ENCODE assay signal across 12 mouse cellular contexts in the genomic region with DNA sequence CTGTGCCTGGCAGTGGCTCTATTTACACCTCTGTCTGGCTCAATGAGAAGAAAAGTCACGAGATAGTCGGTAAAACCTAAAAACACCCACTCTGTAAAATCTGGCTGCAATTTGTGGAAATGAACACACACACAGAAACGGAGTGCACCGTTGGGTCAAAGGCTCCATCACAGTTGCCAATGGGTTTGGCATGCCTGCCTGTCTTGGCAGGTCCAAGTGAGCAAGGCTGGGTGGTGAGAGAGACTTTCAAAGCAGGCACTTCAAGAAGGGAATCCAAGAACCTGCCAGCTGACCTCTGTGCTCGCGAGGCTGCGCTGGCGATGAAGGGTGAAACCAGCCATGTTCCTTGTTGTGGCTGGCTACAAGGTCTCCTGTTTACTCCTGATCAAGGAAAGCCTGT.
DNase-seq lines count a peak whose midpoint lies in the region; ATAC-seq and TF ChIP-seq lines count a peak whose summit lies in the region.
"Had no signal": no experiment of that assay in that cellular context is flagged by ENCODE, and none has a peak within 500 bp of the region (broad histone marks: within the 10 kb centered on the region; RNA-seq: fewer than 3 reads in every experiment).

No protein-coding gene starts in this region.

- H3K4me3 ChIP-seq in hindbrain, postnatal 0 days (ENCODE audit: low read length) = no peak overlapping the region
- no peak overlapping the region for H3K4me3 ChIP-seq in hindbrain, embryonic 12.5 days
- H3K4me3 ChIP-seq in embryonic facial prominence, embryonic 15.5 days (replicated peaks) = no peak overlapping the region
- H3K4me3 ChIP-seq in intestine, postnatal 0 days (ENCODE audit: low read depth, low read length) = no peak overlapping the region
- H3K4me3 ChIP-seq: liver, embryonic 12.5 days had no signal

- intact Hi-C loops in heart, postnatal 25 days (cut with DNase I) = no loop called here

- peak; percentile 18 for DNase-seq in hindbrain, postnatal 0 days (ENCODE audit: low spot score)
- peak; percentile 68 for DNase-seq in NIH3T3 (ENCODE audit: low read depth)
- peak; percentile 57 for DNase-seq in heart, postnatal 25 days (ENCODE audit: low spot score)
- DNase-seq in retina, embryonic 14.5 days (ENCODE audit: low spot score) = no peak
- DNase-seq in embryo, embryonic 10 days (ENCODE audit: low spot score) = no peak
- DNase-seq: right cerebral cortex, postnatal 25 days; thymus, postnatal 25 days had no signal

- no peaks in the 10 kb centered on the region for H3K27me3 ChIP-seq in hindbrain, postnatal 0 days (ENCODE audit: insufficient read depth, low read length)
- H3K27me3 ChIP-seq in hindbrain, embryonic 12.5 days = no peaks in the 10 kb centered on the region
- H3K27me3 ChIP-seq in embryonic facial prominence, embryonic 15.5 days = no peaks in the 10 kb centered on the region
- no peaks in the 10 kb centered on the region for H3K27me3 ChIP-seq in intestine, postnatal 0 days (replicated peaks; ENCODE audit: control insufficient read depth, insufficient read depth, low read length)
- H3K27me3 ChIP-seq: liver, embryonic 12.5 days had no signal

- no peaks in the 10 kb centered on the region for H3K9me3 ChIP-seq in hindbrain, postnatal 0 days (ENCODE audit: low read length)
- no peaks in the 10 kb centered on the region for H3K9me3 ChIP-seq in hindbrain, embryonic 12.5 days (replicated peaks)
- no peaks in the 10 kb centered on the region for H3K9me3 ChIP-seq in embryonic facial prominence, embryonic 15.5 days (replicated peaks)
- H3K9me3 ChIP-seq in intestine, postnatal 0 days (ENCODE audit: control insufficient read depth) = no peaks in the 10 kb centered on the region
- H3K9me3 ChIP-seq: liver, embryonic 12.5 days had no signal

- no peak for ATAC-seq in hindbrain, postnatal 0 days
- no peak for ATAC-seq in hindbrain, embryonic 12.5 days (ENCODE audit: low FRiP score)
- ATAC-seq in embryonic facial prominence, embryonic 15.5 days (ENCODE audit: insufficient number of reproducible peaks, low FRiP score, low TSS enrichment, low read depth) = 0 out of 2 replicates have a peak, but pooled peaks have one; percentile 15
- ATAC-seq in intestine, postnatal 0 days = no peak
- ATAC-seq: liver, embryonic 12.5 days had no signal

- no peak overlapping the region for H3K27ac ChIP-seq in hindbrain, postnatal 0 days
- H3K27ac ChIP-seq in hindbrain, embryonic 12.5 days = no peak overlapping the region
- no peak overlapping the region for H3K27ac ChIP-seq in embryonic facial prominence, embryonic 15.5 days (replicated peaks)
- H3K27ac ChIP-seq in intestine, postnatal 0 days (ENCODE audit: low read depth, low read length) = no peak overlapping the region
- H3K27ac ChIP-seq: kidney, postnatal 0 days; liver, embryonic 12.5 days had no signal

- TF ChIP-seq CTCF in hindbrain, postnatal 0 days (IDR thresholded peaks at IDR 0.05; ENCODE audit: low read depth) = no peak
- TF ChIP-seq CTCF in intestine, postnatal 0 days (IDR thresholded peaks at IDR 0.05; ENCODE audit: low read depth) = no peak

- H3K4me1 ChIP-seq in hindbrain, postnatal 0 days (ENCODE audit: insufficient read depth, low read length) = no peaks in the 10 kb centered on the region
- no peaks in the 10 kb centered on the region for H3K4me1 ChIP-seq in hindbrain, embryonic 12.5 days
- H3K4me1 ChIP-seq in embryonic facial prominence, embryonic 15.5 days = no peaks in the 10 kb centered on the region
- H3K4me1 ChIP-seq in intestine, postnatal 0 days (replicated peaks; ENCODE audit: control insufficient read depth, insufficient read depth, low read length) = no peaks in the 10 kb centered on the region
- H3K4me1 ChIP-seq: liver, embryonic 12.5 days had no signal

- 54% methylated on average over 8 of the region's 8 CpGs for WGBS in hindbrain, postnatal 0 days
- WGBS in hindbrain, embryonic 12.5 days = 76% methylated on average over 8 of the region's 8 CpGs
- 67% methylated on average over 8 of the region's 8 CpGs for WGBS in embryonic facial prominence, embryonic 15.5 days
- WGBS in intestine, postnatal 0 days = 79% methylated on average over 8 of the region's 8 CpGs

- H3K9ac ChIP-seq in hindbrain, postnatal 0 days (replicated peaks; ENCODE audit: low read length) = no peak overlapping the region
- no peak overlapping the region for H3K9ac ChIP-seq in hindbrain, embryonic 12.5 days
- no peak overlapping the region for H3K9ac ChIP-seq in embryonic facial prominence, embryonic 15.5 days
- no peak overlapping the region for H3K9ac ChIP-seq in intestine, postnatal 0 days (ENCODE audit: low read depth, low read length)
- H3K9ac ChIP-seq: liver, embryonic 12.5 days had no signal

- no peaks in the 10 kb centered on the region for H3K36me3 ChIP-seq in hindbrain, postnatal 0 days (ENCODE audit: insufficient read depth, low read length)
- no peaks in the 10 kb centered on the region for H3K36me3 ChIP-seq in hindbrain, embryonic 12.5 days
- H3K36me3 ChIP-seq in embryonic facial prominence, embryonic 15.5 days = no peaks in the 10 kb centered on the region
- no peaks in the 10 kb centered on the region for H3K36me3 ChIP-seq in intestine, postnatal 0 days (ENCODE audit: control insufficient read depth, insufficient read depth)
- H3K36me3 ChIP-seq: liver, embryonic 12.5 days had no signal

- H3K4me2 ChIP-seq in hindbrain, postnatal 0 days (ENCODE audit: low read depth, low read length) = no peak overlapping the region
- H3K4me2 ChIP-seq in hindbrain, embryonic 12.5 days (replicated peaks) = no peak overlapping the region
- no peak overlapping the region for H3K4me2 ChIP-seq in embryonic facial prominence, embryonic 15.5 days (replicated peaks)
- no peak overlapping the region for H3K4me2 ChIP-seq in intestine, postnatal 0 days (replicated peaks; ENCODE audit: low read depth)
- H3K4me2 ChIP-seq: liver, embryonic 12.5 days had no signal

Comparison
In these comparisons a context has a peak if more than half of its experiments do, and no peak if none do; other contexts are left out.
1. DNase-seq: peak in hindbrain, postnatal 0 days (single experiment), NIH3T3 (single experiment) and heart, postnatal 25 days (single experiment); none in retina, embryonic 14.5 days (single experiment) and embryo, embryonic 10 days (single experiment).